ENCODE assay signal across 15 mouse cellular contexts in genomic region chr15:77411035-77411434, GRCm38 (mm10). TPM values are rescaled to one million over a fixed set of nuclear protein-coding genes. Genes with fewer than 3 reads are reported as not detected.
"Had no signal": no experiment of that assay in that cellular context is flagged by ENCODE, and none has a peak within 500 bp of the region (broad histone marks: within the 10 kb centered on the region; RNA-seq: fewer than 3 reads in every experiment).

Apol9a (minus strand) TSS chr15:77411135.

RNA-seq across cellular contexts. Expression of gene Apol9a, which starts in this region (rescaled TPM):
- total RNA-seq: gastrocnemius, adult 18-20 months; gastrocnemius, postnatal 14 days; hematopoietic stem cell, adult 5-6 weeks; layer of hippocampus, adult 18-20 months; layer of hippocampus, postnatal 14 days; layer of hippocampus, postnatal 36 days; left cerebral cortex, adult 18-20 months; left cerebral cortex, postnatal 25 days had no signal
- polyA plus RNA-seq: hindbrain, embryonic 13.5 days; kidney, embryonic 14.5 days; kidney, embryonic 16.5 days; limb, embryonic 11.5 days; limb, embryonic 13.5 days; limb, embryonic 15.5 days; liver, embryonic 11.5 days had no signal
